Mouse (Mus musculus): Measurements from ENCODE around the gene Snn. TPM values are rescaled to one million over a fixed set of nuclear protein-coding genes. Genes with fewer than 3 reads are reported as not detected.

Gene Snn
- total and polyA plus RNA-seq, 3 experiments: 0.73 to 2.4 TPM; not detected in 1

- TF ChIP-seq CHD1 (IDR thresholded peaks at IDR 0.05; ENCODE audit: low read depth, low read length): no peak
- no peaks in the 10 kb centered on the region for H3K9me3 ChIP-seq (replicated peaks; ENCODE audit: insufficient read depth, low read length)
- H3K9ac ChIP-seq (ENCODE audit: control insufficient read depth, low read depth, low read length, poor library complexity, severe bottlenecking): no peak overlapping the region
- DNase-seq (ENCODE audit: low read depth, low spot score): no peak
- H3K4me3 ChIP-seq (ENCODE audit: control insufficient read depth in 1 of 2, insufficient read depth in 1 of 2, low read depth in 2 of 2, low read length in 2 of 2): no peak overlapping the region
- H3K27ac ChIP-seq (ENCODE audit: control insufficient read depth, low read depth, low read length): no peak overlapping the region
- H3K4me1 ChIP-seq (ENCODE audit: control insufficient read depth in 1 of 2, insufficient read depth in 2 of 2, low read length in 2 of 2): peaks cover 0 to 3% of the 10 kb centered on the region in 2 experiments; a peak in 1 of 4 replicates
- peaks cover 0 to 2% of the 10 kb centered on the region in 2 experiments; a peak in 2 of 4 replicates for H3K36me3 ChIP-seq (ENCODE audit: control insufficient read depth in 1 of 2, insufficient read depth in 2 of 2, low read length in 2 of 2)
- no peaks in the 10 kb centered on the region for H3K27me3 ChIP-seq (ENCODE audit: control insufficient read depth in 1 of 2, insufficient read depth in 2 of 2, low read length in 2 of 2)
- no peaks in the 10 kb centered on the region for H3K79me2 ChIP-seq (ENCODE audit: control insufficient read depth, insufficient read depth, low read length, poor library complexity)
Measured at GRCm38 (mm10) chr16:11071887-11072286, 11.1 kb downstream of the Snn start.

- H3K79me2 ChIP-seq (ENCODE audit: control insufficient read depth, insufficient read depth, low read length, poor library complexity): no peaks in the 10 kb centered on the region
- H3K9me3 ChIP-seq (replicated peaks; ENCODE audit: insufficient read depth, low read length): no peaks in the 10 kb centered on the region
- no peak overlapping the region for H3K9ac ChIP-seq (ENCODE audit: control insufficient read depth, low read depth, low read length, poor library complexity, severe bottlenecking)
- no peaks in the 10 kb centered on the region for H3K27me3 ChIP-seq (ENCODE audit: control insufficient read depth in 1 of 2, insufficient read depth in 2 of 2, low read length in 2 of 2)
- H3K4me1 ChIP-seq (ENCODE audit: control insufficient read depth in 1 of 2, insufficient read depth in 2 of 2, low read length in 2 of 2): peaks cover under 1 to 2% of the 10 kb centered on the region in 2 experiments; a peak in 2 of 4 replicates
- TF ChIP-seq BHLHE40 (IDR thresholded peaks at IDR 0.05; ENCODE audit: borderline replicate concordance, low read depth, low read length) (no peak), ETS1 (IDR thresholded peaks at IDR 0.05; ENCODE audit: low read depth, low read length) (no peak), POLR2AphosphoS2 (IDR thresholded peaks at IDR 0.05; ENCODE audit: low read length) (no peak), RCOR1 (IDR thresholded peaks at IDR 0.05; ENCODE audit: low read depth, low read length) (no peak)
- H3K27ac ChIP-seq (ENCODE audit: control insufficient read depth, low read depth, low read length): no peak overlapping the region
- H3K4me3 ChIP-seq (ENCODE audit: control insufficient read depth in 1 of 2, insufficient read depth in 1 of 2, low read depth in 2 of 2, low read length in 2 of 2): no peak overlapping the region
- H3K36me3 ChIP-seq (ENCODE audit: control insufficient read depth in 1 of 2, insufficient read depth in 2 of 2, low read length in 2 of 2): peaks cover 3 to 4% of the 10 kb centered on the region in 2 experiments
- no peak for DNase-seq (ENCODE audit: low read depth, low spot score)
Measured at GRCm38 (mm10) chr16:11072454-11072853, 11.7 kb downstream of the Snn start.

GRCm38 (mm10) chr16:11073060-11073459 lies 12.3 kb downstream of the Snn start:
- H3K27me3 ChIP-seq (ENCODE audit: control insufficient read depth in 1 of 2, insufficient read depth in 2 of 2, low read length in 2 of 2): no peaks in the 10 kb centered on the region
- H3K79me2 ChIP-seq (ENCODE audit: control insufficient read depth, insufficient read depth, low read length, poor library complexity): no peaks in the 10 kb centered on the region
- H3K27ac ChIP-seq (ENCODE audit: control insufficient read depth, low read depth, low read length): no peak overlapping the region
- H3K9me3 ChIP-seq (replicated peaks; ENCODE audit: insufficient read depth, low read length): no peaks in the 10 kb centered on the region
- peaks cover 4 to 6% of the 10 kb centered on the region in 2 experiments for H3K4me1 ChIP-seq (ENCODE audit: control insufficient read depth in 1 of 2, insufficient read depth in 2 of 2, low read length in 2 of 2)
- peaks cover 3 to 10% of the 10 kb centered on the region in 2 experiments for H3K36me3 ChIP-seq (ENCODE audit: control insufficient read depth in 1 of 2, insufficient read depth in 2 of 2, low read length in 2 of 2)
- TF ChIP-seq ZMIZ1 (IDR thresholded peaks at IDR 0.05; ENCODE audit: low read depth, low read length) (no peak), GATA1 (IDR thresholded peaks at IDR 0.05; ENCODE audit: low read depth, low read length) (no peak), E2F4 (IDR thresholded peaks at IDR 0.05; ENCODE audit: borderline replicate concordance, low read depth, low read length) (no peak), ZNF384 (IDR thresholded peaks at IDR 0.05; ENCODE audit: low read depth, low read length) (no peak)
- H3K4me3 ChIP-seq (ENCODE audit: control insufficient read depth in 1 of 2, insufficient read depth in 1 of 2, low read depth in 2 of 2, low read length in 2 of 2): no peak overlapping the region
- H3K9ac ChIP-seq (ENCODE audit: control insufficient read depth, low read depth, low read length, poor library complexity, severe bottlenecking): no peak overlapping the region
- no peak for DNase-seq (ENCODE audit: low read depth, low spot score)
